Mouse (Mus musculus) left cerebral cortex, postnatal 36 days (tissue): ENCODE measurements around the gene Cd47. TPM values are rescaled to one million over a fixed set of nuclear protein-coding genes. Genes with fewer than 3 reads are reported as not detected.
A peak's percentile ranks its signal among the peaks of the same experiment; 100 is the strongest.

Experiments
- DNase-seq, 2 experiments: peaks; one replicate each; pipeline ENCODE4 v3.0.0; 2021 to 2022; ENCODE audit warnings: low spot score in 2 of 2, mixed read lengths in 1 of 2
- intact Hi-C: fragments of 180-260 bp; cut with DNase I; formaldehyde crosslinking; loops from one replicate; pipeline ENCODE4 v1.15.1; 2025
- total RNA-seq, 2 experiments: library from RNA; stranded (reverse); gene quantifications; 2 replicates each; pipeline ENCODE4 v1.2.3; 2021

The Cd47 gene
- total RNA-seq, 2 experiments from 2014 or later: 234 to 245 TPM

- intact Hi-C loops: no loop called here
- DNase-seq: no peak
These were observed 95.8 kb downstream of the Cd47 start for GRCm38 (mm10) chr16:49896132-49896531.

GRCm38 (mm10) chr16:49901395-49901794 lies 101.1 kb downstream of the Cd47 start:
- no peak for DNase-seq
- intact Hi-C loops: no loop called here

GRCm38 (mm10) chr16:49902083-49902482 lies 101.8 kb downstream of the Cd47 start:
- intact Hi-C loops: no loop called here

GRCm38 (mm10) chr16:49904248-49904930 lies 104.1 kb downstream of the Cd47 start:
- intact Hi-C loops: no loop called here
- DNase-seq: no peak

More at GRCm38 (mm10) chr16:49902083-49902482, 101.8 kb downstream of the Cd47 start:
- no peak for DNase-seq

GRCm38 (mm10) chr16:49905041-49905440 lies 104.7 kb downstream of the Cd47 start:
- intact Hi-C loops: no loop called here
- DNase-seq: no peak

GRCm38 (mm10) chr16:49905601-49906001 lies 105.3 kb downstream of the Cd47 start:
- intact Hi-C loops: no loop called here
- DNase-seq: no peak

GRCm38 (mm10) chr16:49906066-49906465 lies 105.7 kb downstream of the Cd47 start:
- no peak for DNase-seq
- intact Hi-C loops: no loop called here

GRCm38 (mm10) chr16:49906940-49907339 lies 106.6 kb downstream of the Cd47 start:
- intact Hi-C loops: no loop called here
- DNase-seq: no peak

- intact Hi-C loops: no loop called here
- no peak for DNase-seq
These were observed 107.0 kb downstream of the Cd47 start for GRCm38 (mm10) chr16:49907356-49907755.

GRCm38 (mm10) chr16:49909536-49909935 lies 109.2 kb downstream of the Cd47 start:
- intact Hi-C loops: no loop called here
- DNase-seq: no peak

GRCm38 (mm10) chr16:49914094-49914493 lies 113.8 kb downstream of the Cd47 start:
- intact Hi-C loops: no loop called here
- DNase-seq: no peak

GRCm38 (mm10) chr16:49915532-49916476 lies 115.5 kb downstream of the Cd47 start:
- DNase-seq: no peak
- intact Hi-C loops: no loop called here

GRCm38 (mm10) chr16:49920191-49920590 lies 119.9 kb downstream of the Cd47 start:
- intact Hi-C loops: no loop called here
- no peak for DNase-seq

- no peak for DNase-seq
- intact Hi-C loops: no loop called here
These were observed 121.3 kb downstream of the Cd47 start for GRCm38 (mm10) chr16:49921677-49922076.

GRCm38 (mm10) chr16:49922098-49922497 lies 121.8 kb downstream of the Cd47 start:
- DNase-seq: peak in 1 of 2 experiments; percentile 16
- intact Hi-C loops: no loop called here

GRCm38 (mm10) chr16:49923720-49924119 lies 123.4 kb downstream of the Cd47 start:
- no peak for DNase-seq
- intact Hi-C loops: no loop called here

GRCm38 (mm10) chr16:49924941-49925340 lies 124.6 kb downstream of the Cd47 start:
- no peak for DNase-seq
- intact Hi-C loops: no loop called here

GRCm38 (mm10) chr16:49933274-49933673 lies 132.9 kb downstream of the Cd47 start:
- intact Hi-C loops: no loop called here
- no peak for DNase-seq

GRCm38 (mm10) chr16:49936008-49936443 lies 135.7 kb downstream of the Cd47 start:
- DNase-seq: no peak
- intact Hi-C loops: no loop called here

GRCm38 (mm10) chr16:49936793-49937192 lies 136.5 kb downstream of the Cd47 start:
- no peak for DNase-seq
- intact Hi-C loops: no loop called here
